11 mouse cellular contexts compared by ENCODE assay signal in the genomic region with DNA sequence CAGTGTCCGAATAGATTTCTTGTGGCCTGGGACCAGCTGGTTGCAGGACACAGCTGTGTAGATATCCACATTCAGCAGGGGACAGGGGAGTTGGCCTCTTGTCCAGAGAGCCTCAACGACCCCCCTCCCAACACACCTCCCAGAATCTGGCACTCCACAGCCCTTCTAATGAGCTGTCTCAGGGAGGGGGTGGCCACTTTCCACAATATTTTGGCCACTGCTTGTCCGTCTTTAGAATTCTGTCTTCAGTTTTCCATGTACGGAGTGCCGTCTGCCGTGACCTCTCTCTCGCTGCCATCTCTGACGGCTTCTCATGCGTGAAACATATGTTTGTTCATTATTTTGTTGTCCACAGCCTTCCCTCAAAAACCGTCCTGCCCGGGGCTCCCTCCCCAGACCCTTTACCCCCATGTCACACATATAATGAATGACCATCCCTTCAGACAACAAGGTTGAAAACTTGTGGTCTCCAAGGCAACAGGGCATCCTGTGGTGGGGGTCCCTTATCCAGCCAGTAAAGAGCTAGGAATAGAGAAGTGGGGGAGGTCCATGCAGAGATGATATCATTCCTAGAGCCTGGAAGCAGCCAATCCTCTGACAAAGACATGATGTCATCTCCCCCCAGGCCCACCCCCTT.
DNase-seq lines count a peak whose midpoint lies in the region; ATAC-seq and TF ChIP-seq lines count a peak whose summit lies in the region.
"Had no signal": no experiment of that assay in that cellular context is flagged by ENCODE, and none has a peak within 500 bp of the region (broad histone marks: within the 10 kb centered on the region; RNA-seq: fewer than 3 reads in every experiment).

No protein-coding gene starts in this region.

- no peaks in the 10 kb centered on the region for H3K27me3 ChIP-seq in embryonic facial prominence, embryonic 14.5 days (replicated peaks; ENCODE audit: control insufficient read depth, insufficient read depth, low read length)
- H3K27me3 ChIP-seq in hindbrain, postnatal 0 days (ENCODE audit: insufficient read depth, low read length), result no peaks in the 10 kb centered on the region
- no peaks in the 10 kb centered on the region for H3K27me3 ChIP-seq in neural tube, embryonic 12.5 days (replicated peaks)

- WGBS in embryonic facial prominence, embryonic 14.5 days, result 73% methylated on average over 11 of the region's 11 CpGs
- 8% methylated on average over 11 of the region's 11 CpGs for WGBS in hindbrain, postnatal 0 days
- 21% methylated on average over 11 of the region's 11 CpGs for WGBS in neural tube, embryonic 12.5 days

- intact Hi-C loops in left cerebral cortex, postnatal 25 days (cut with DNase I), result loop anchor here (5.0 kb wide), 1 partner anchor 200 kb away; the partner anchor contains the start of gene Sox9

- H3K9ac ChIP-seq in embryonic facial prominence, embryonic 14.5 days (ENCODE audit: low read depth, low read length), result no peak overlapping the region
- H3K9ac ChIP-seq in hindbrain, postnatal 0 days (replicated peaks; ENCODE audit: low read length), result 0 out of 2 replicates have a peak overlapping the region, but pooled peaks have one; percentile 6
- no peak overlapping the region for H3K9ac ChIP-seq in neural tube, embryonic 12.5 days

- no peaks in the 10 kb centered on the region for H3K9me3 ChIP-seq in embryonic facial prominence, embryonic 14.5 days (ENCODE audit: control insufficient read depth, low read length)
- H3K9me3 ChIP-seq in hindbrain, postnatal 0 days (ENCODE audit: low read length), result no peaks in the 10 kb centered on the region
- no peaks in the 10 kb centered on the region for H3K9me3 ChIP-seq in neural tube, embryonic 12.5 days

- no peaks in the 10 kb centered on the region for H3K36me3 ChIP-seq in embryonic facial prominence, embryonic 14.5 days (ENCODE audit: control insufficient read depth, insufficient read depth, low read length)
- no peaks in the 10 kb centered on the region for H3K36me3 ChIP-seq in hindbrain, postnatal 0 days (ENCODE audit: insufficient read depth, low read length)
- no peaks in the 10 kb centered on the region for H3K36me3 ChIP-seq in neural tube, embryonic 12.5 days

- peak; percentile 75; the same call in 1 of the 2 replicates for ATAC-seq in embryonic facial prominence, embryonic 14.5 days (ENCODE audit: low read depth)
- ATAC-seq in hindbrain, postnatal 0 days, result peak; percentile 94
- peak; percentile 92 for ATAC-seq in neural tube, embryonic 12.5 days (ENCODE audit: low FRiP score, low read depth)

- no peak overlapping the region for H3K4me2 ChIP-seq in embryonic facial prominence, embryonic 14.5 days (ENCODE audit: low read depth, low read length)
- H3K4me2 ChIP-seq in hindbrain, postnatal 0 days (ENCODE audit: low read depth, low read length), result peak overlapping the region; percentile 10; the same call in 1 of the 2 replicates
- peak overlapping the region; percentile 26 for H3K4me2 ChIP-seq in neural tube, embryonic 12.5 days (replicated peaks)

- no peak overlapping the region for H3K4me3 ChIP-seq in embryonic facial prominence, embryonic 14.5 days (ENCODE audit: low read depth, low read length)
- H3K4me3 ChIP-seq in hindbrain, postnatal 0 days (ENCODE audit: low read length), result no peak overlapping the region
- no peak overlapping the region for H3K4me3 ChIP-seq in neural tube, embryonic 12.5 days
- H3K4me3 ChIP-seq: erythroblast, embryonic 14.5 days; heart, adult 2 months had no signal

- no peak for TF ChIP-seq CTCF in hindbrain, postnatal 0 days (IDR thresholded peaks at IDR 0.05; ENCODE audit: low read depth)

- H3K27ac ChIP-seq in embryonic facial prominence, embryonic 14.5 days (replicated peaks; ENCODE audit: low read depth, low read length), result no peak overlapping the region
- H3K27ac ChIP-seq in hindbrain, postnatal 0 days, result peak overlapping the region; percentile 70
- H3K27ac ChIP-seq in neural tube, embryonic 12.5 days, result 0 out of 2 replicates have a peak overlapping the region, but pooled peaks have one; percentile 67
- H3K27ac ChIP-seq: heart, adult 2 months had no signal

- peak; percentile 24 to 53 for DNase-seq in layer of hippocampus, postnatal 10 days (ENCODE audit: low spot score in 2 of 2)
- no peak for DNase-seq in layer of hippocampus, postnatal 25 days (ENCODE audit: extremely low spot score in 1 of 2, low spot score in 1 of 2)
- DNase-seq in embryonic facial prominence, embryonic 14.5 days (ENCODE audit: low spot score), result peak; percentile 73
- peak; percentile 87 for DNase-seq in hindbrain, postnatal 0 days (ENCODE audit: low spot score)
- no peak for DNase-seq in left cerebral cortex, postnatal 25 days (ENCODE audit: low spot score in 2 of 2)
- DNase-seq in layer of hippocampus, postnatal 36 days, result no peak
- no peak for DNase-seq in urinary bladder, adult 2 months (ENCODE audit: low spot score)
- DNase-seq: heart, adult 2 months; lung, postnatal 36 days had no signal

- peaks cover 25% of the 10 kb centered on the region for H3K4me1 ChIP-seq in embryonic facial prominence, embryonic 14.5 days (ENCODE audit: control insufficient read depth, insufficient read depth, low read length)
- H3K4me1 ChIP-seq in hindbrain, postnatal 0 days (ENCODE audit: insufficient read depth, low read length), result peaks cover 11% of the 10 kb centered on the region
- peaks cover 47% of the 10 kb centered on the region for H3K4me1 ChIP-seq in neural tube, embryonic 12.5 days

Comparison
In these comparisons a context has a peak if more than half of its experiments do, and no peak if none do; other contexts are left out.
1. DNase-seq: peak in layer of hippocampus, postnatal 10 days (2 of 2), embryonic facial prominence, embryonic 14.5 days (single experiment) and hindbrain, postnatal 0 days (single experiment); none in layer of hippocampus, postnatal 25 days (0 of 2), left cerebral cortex, postnatal 25 days (0 of 2), layer of hippocampus, postnatal 36 days (0 of 2) and urinary bladder, adult 2 months (single experiment).
2. Peak in every context shown above with its lines, with median percentiles within 50 percentile points of each other: ATAC-seq.